Mouse (Mus musculus): ENCODE data around the gene Olfr50. TPM values are rescaled to one million over a fixed set of nuclear protein-coding genes. Genes with fewer than 3 reads are reported as not detected.

Gene Olfr50
- not detected for total RNA-seq (2023)

GRCm38 (mm10) chr2:36790238-36790637 lies at the start of gene Olfr50:
Olfr50 (plus strand) TSS chr2:36790538.

GRCm38 (mm10) chr2:36783976-36784375 lies 6.4 kb upstream of the Olfr50 start, which contains the start of gene Olfr348:
Olfr348 (plus strand) TSS chr2:36784276.

GRCm38 (mm10) chr2:36816932-36817331 lies 26.6 kb downstream of the Olfr50 start, which contains the start of gene Olfr3:
Olfr3 (minus strand) TSS chr2:36817032.

DNA sequence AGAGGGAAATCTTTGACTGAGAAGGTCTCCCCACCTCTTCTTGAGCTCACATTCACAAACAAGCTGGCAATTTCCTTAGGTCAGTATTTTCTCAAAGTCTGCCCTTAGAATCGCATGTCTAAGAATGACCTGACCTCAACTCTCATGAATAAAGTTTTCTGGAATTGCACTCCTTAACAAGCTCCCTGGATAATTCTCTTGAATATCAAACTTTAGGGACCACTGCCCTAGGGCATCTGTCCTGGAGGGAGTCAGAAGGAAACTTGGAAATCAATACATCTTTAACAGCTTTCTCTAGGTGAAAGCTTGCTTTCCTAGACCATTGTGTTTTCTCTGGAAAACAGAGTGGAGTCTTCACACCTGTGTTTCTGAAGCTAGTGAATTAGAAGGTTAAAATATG lies 55.7 kb downstream of the Olfr50 start, which contains the start of gene Olfr350:
Gene Olfr350 (plus strand): TSS at position 301 of the 400 bp plus-strand sequence.

Other genes starting within 250 kb of the Olfr50 start
- gene Olfr344, start 223.9 kb upstream of the Olfr50 start, total RNA-seq (2023), result not detected
- not detected for gene Olfr345, start 150.5 kb upstream of the Olfr50 start, total RNA-seq (2023)
- gene Olfr346, start 104.8 kb upstream of the Olfr50 start, total RNA-seq (2023), result not detected
- gene Olfr347, start 58.6 kb upstream of the Olfr50 start, total RNA-seq (2023), result not detected
- not detected for gene Olfr348, start 6.3 kb upstream of the Olfr50 start, total RNA-seq (2023)
- gene Olfr3, start 26.5 kb downstream of the Olfr50 start, total RNA-seq (2023), result not detected
- gene Olfr350, start 55.8 kb downstream of the Olfr50 start, total RNA-seq (2023), result not detected
- not detected for gene Olfr351, start 72.1 kb downstream of the Olfr50 start, total RNA-seq (2023)
- gene Olfr352, start 77.9 kb downstream of the Olfr50 start, total RNA-seq (2023), result not detected
- not detected for gene Olfr353, start 102.4 kb downstream of the Olfr50 start, total RNA-seq (2023)
- gene Olfr354, start 115.1 kb downstream of the Olfr50 start, total RNA-seq (2023), result not detected
- gene Olfr355, start 138.4 kb downstream of the Olfr50 start, total RNA-seq (2023), result not detected
- not detected for gene Olfr356, start 146.6 kb downstream of the Olfr50 start, total RNA-seq (2023)
- gene Olfr357, start 203.3 kb downstream of the Olfr50 start, total RNA-seq (2023), result not detected
- not detected for gene Olfr358, start 218.8 kb downstream of the Olfr50 start, total RNA-seq (2023)

All from neutrophil, adult 83 days (primary cell).